Mouse (Mus musculus) E14TG2a.4 (cell line): ENCODE measurements around the gene Tsc22d1.

Source experiments
- CTCF ChIP-seq: conservative IDR thresholded peaks from 2 replicates; pipeline ENCODE4 v1.5.1; 2014; ENCODE audit warnings: low read length
- NANOG ChIP-seq: IDR thresholded peaks from 2 replicates; pipeline ENCODE4 v1.6.1; 2014; ENCODE audit warnings: borderline replicate concordance, low read length, mixed read lengths
- POU5F1 ChIP-seq: IDR thresholded peaks from 2 replicates; pipeline ENCODE4 v1.6.1; 2014; ENCODE audit warnings: low read length, borderline replicate concordance

- TF ChIP-seq CTCF (no peak), POU5F1 (no peak), NANOG (no peak)
Measured at GRCm38 (mm10) chr14:76489128-76489527, 74.4 kb downstream of the Tsc22d1 start.
